17 mouse cellular contexts compared by ENCODE assay signal in the genomic region with DNA sequence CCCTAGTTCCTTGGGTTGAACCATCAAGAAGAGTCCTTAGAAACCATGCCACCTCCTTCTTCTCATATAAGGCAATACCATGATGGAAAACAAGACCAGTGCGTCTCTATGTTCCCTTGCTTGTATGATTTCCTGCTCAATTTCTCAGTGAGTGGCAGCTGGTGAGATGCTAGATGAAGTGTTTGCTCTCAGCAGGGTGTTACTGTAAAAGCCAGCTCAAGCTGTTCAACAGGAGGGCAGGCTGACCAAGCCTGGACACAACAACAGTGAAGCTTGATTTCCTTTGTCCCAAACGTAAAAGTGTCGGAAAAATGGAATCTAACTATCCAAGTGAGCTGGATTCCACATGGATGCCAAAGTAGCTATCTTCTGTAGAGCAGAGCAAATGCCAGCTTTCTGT.
DNase-seq lines count a peak whose midpoint lies in the region.
"Had no signal": no experiment of that assay in that cellular context is flagged by ENCODE, and none has a peak within 500 bp of the region (broad histone marks: within the 10 kb centered on the region; RNA-seq: fewer than 3 reads in every experiment).

No protein-coding gene starts in this region.

- DNase-seq in heart, adult 11 months: peak; percentile 1
- no peak for DNase-seq in heart, postnatal 14 days
- peak; percentile 61 for DNase-seq in cerebellum, adult 11 months
- DNase-seq in cerebellum, adult 9-10 months: peak; percentile 87
- DNase-seq in cerebellum, postnatal 36 days: peak; percentile 55 to 68
- DNase-seq in thymus, postnatal 36 days: no peak
- no peak for DNase-seq in right cerebral cortex, postnatal 14 days
- DNase-seq: adrenal gland, postnatal 25 days; gastrocnemius, postnatal 14 days; heart, adult 18-20 months; heart, postnatal 4 days; kidney, adult 11 months; kidney, postnatal 36 days; liver, embryonic 13.5 days; lung, adult 18-20 months; retina, postnatal 1 day; right cerebral cortex, postnatal 25 days had no signal

- intact Hi-C loops in heart, postnatal 14 days (cut with DNase I): no loop called here

Comparison
In these comparisons a context has a peak if more than half of its experiments do, and no peak if none do; other contexts are left out.
1. DNase-seq: peak in heart, adult 11 months (single experiment), cerebellum, adult 11 months (single experiment), cerebellum, adult 9-10 months (single experiment) and cerebellum, postnatal 36 days (2 of 2); none in heart, postnatal 14 days (0 of 2), thymus, postnatal 36 days (0 of 2) and right cerebral cortex, postnatal 14 days (single experiment).